Mouse (Mus musculus): ENCODE results near the gene Efnb3. TPM values are rescaled to one million over a fixed set of nuclear protein-coding genes. Genes with fewer than 3 reads are reported as not detected.

Gene Efnb3
- not detected for polyA plus RNA-seq (2014; fragmentation: Illumina TruSeq; extraction: RNeasy Lipid Tissue Mini Kit (QIAGEN cat#74804); ENCODE audit: low read depth, low replicate concordance)

GRCm38 (mm10) chr11:69559851-69560765 lies at the start of gene Efnb3:
TSS of gene Efnb3 (minus strand) at chr11:69560205.

DNA sequence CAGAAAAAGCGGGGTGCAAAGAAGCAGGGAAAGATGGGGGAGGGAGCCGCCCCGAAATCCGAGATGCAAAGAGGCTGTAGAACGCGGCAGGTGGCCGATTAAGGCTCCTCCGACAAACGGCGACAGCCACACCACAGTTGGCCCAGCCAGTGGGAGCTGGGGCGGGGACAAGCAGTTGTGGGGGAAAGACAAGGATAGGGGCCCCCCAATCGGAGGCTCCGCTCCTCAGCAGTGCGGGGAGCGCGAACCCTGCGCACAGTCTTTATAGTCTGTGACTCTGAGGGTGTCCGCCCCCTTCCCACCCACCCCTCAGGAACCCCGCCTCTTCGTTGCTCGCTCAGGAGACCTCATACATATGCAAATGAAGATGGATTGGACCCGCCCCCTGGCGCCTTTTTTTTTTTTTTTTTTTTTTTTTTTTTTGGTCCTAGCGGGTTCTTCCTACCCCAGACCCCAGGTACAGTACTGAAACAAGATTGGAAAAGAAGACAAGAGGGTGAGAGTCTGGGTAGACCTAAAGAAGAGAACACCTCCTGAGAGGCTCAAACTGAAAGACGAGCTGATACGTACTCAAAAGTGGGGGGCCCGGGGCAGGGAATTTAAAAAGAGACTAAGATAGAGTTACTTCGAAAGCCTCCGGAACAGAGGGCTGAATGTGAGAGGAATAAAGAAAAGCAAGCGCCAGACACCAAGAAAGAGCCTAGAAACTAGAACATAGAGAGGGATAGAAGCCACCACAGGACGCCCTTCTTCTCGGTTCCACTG lies 45.9 kb upstream of the Efnb3 start, which contains the start of gene Atp1b2:
TSS of gene Atp1b2 (minus strand) at position 217 of the 765 bp plus-strand sequence.

DNA sequence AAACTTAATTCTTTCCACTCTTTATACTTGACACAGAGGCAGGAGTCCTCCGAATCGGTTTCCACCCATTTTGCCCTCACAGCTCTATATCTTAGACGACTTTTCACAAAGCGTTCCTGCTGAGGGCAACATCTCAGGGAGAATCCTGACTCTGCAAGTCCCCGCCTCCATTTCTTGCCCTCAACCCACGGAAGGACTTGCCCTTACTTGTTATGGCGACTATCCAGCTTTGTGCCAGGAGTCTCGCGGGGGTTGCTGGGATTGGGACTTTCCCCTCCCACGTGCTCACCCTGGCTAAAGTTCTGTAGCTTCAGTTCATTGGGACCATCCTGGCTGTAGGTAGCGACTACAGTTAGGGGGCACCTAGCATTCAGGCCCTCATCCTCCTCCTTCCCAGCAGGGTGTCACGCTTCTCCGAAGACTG lies 20.1 kb upstream of the Efnb3 start, which contains the start of the genes Wrap53 and Trp53:
TSS of gene Wrap53 (minus strand) at position 165 of the 424 bp plus-strand sequence.
TSS of gene Trp53 (plus strand) at position 269 of the 424 bp plus-strand sequence.

GRCm38 (mm10) chr11:69549060-69549656 lies 10.8 kb downstream of the Efnb3 start, which contains the start of gene Dnah2:
TSS of gene Dnah2 (minus strand) at chr11:69549110.

Other genes starting within 250 kb of the Efnb3 start
- 1.6 TPM for gene Cntrob, start 236.4 kb downstream of the Efnb3 start, polyA plus RNA-seq (2014; fragmentation: Illumina TruSeq; extraction: RNeasy Lipid Tissue Mini Kit (QIAGEN cat#74804); ENCODE audit: low read depth, low replicate concordance)
- 43.8 TPM for gene Trappc1, start 236.2 kb downstream of the Efnb3 start, polyA plus RNA-seq (2014; fragmentation: Illumina TruSeq; extraction: RNeasy Lipid Tissue Mini Kit (QIAGEN cat#74804); ENCODE audit: low read depth, low replicate concordance)
- gene Kcnab3, start 233.9 kb downstream of the Efnb3 start, polyA plus RNA-seq (2014; fragmentation: Illumina TruSeq; extraction: RNeasy Lipid Tissue Mini Kit (QIAGEN cat#74804); ENCODE audit: low read depth, low replicate concordance): 0.40 TPM
- 4.6 TPM for gene Rnf227, start 219.7 kb downstream of the Efnb3 start, polyA plus RNA-seq (2014; fragmentation: Illumina TruSeq; extraction: RNeasy Lipid Tissue Mini Kit (QIAGEN cat#74804); ENCODE audit: low read depth, low replicate concordance)
- 20.4 TPM for gene Chd3, start 190.8 kb downstream of the Efnb3 start, polyA plus RNA-seq (2014; fragmentation: Illumina TruSeq; extraction: RNeasy Lipid Tissue Mini Kit (QIAGEN cat#74804); ENCODE audit: low read depth, low replicate concordance)
- gene Naa38, start 164.7 kb downstream of the Efnb3 start, polyA plus RNA-seq (2014; fragmentation: Illumina TruSeq; extraction: RNeasy Lipid Tissue Mini Kit (QIAGEN cat#74804); ENCODE audit: low read depth, low replicate concordance): 4.1 TPM
- gene Cyb5d1, start 164.6 kb downstream of the Efnb3 start, polyA plus RNA-seq (2014; fragmentation: Illumina TruSeq; extraction: RNeasy Lipid Tissue Mini Kit (QIAGEN cat#74804); ENCODE audit: low read depth, low replicate concordance): 41.9 TPM
- 0.65 TPM for gene Tmem88, start 162.0 kb downstream of the Efnb3 start, polyA plus RNA-seq (2014; fragmentation: Illumina TruSeq; extraction: RNeasy Lipid Tissue Mini Kit (QIAGEN cat#74804); ENCODE audit: low read depth, low replicate concordance)
- gene Kdm6b, start 146.5 kb downstream of the Efnb3 start, polyA plus RNA-seq (2014; fragmentation: Illumina TruSeq; extraction: RNeasy Lipid Tissue Mini Kit (QIAGEN cat#74804); ENCODE audit: low read depth, low replicate concordance): 2.0 TPM
- gene Dnah2, start 11.1 kb downstream of the Efnb3 start, polyA plus RNA-seq (2014; fragmentation: Illumina TruSeq; extraction: RNeasy Lipid Tissue Mini Kit (QIAGEN cat#74804); ENCODE audit: low read depth, low replicate concordance): not detected
- 2.1 TPM for gene Wrap53, start 20.1 kb upstream of the Efnb3 start, polyA plus RNA-seq (2014; fragmentation: Illumina TruSeq; extraction: RNeasy Lipid Tissue Mini Kit (QIAGEN cat#74804); ENCODE audit: low read depth, low replicate concordance)
- gene Trp53, start 20.2 kb upstream of the Efnb3 start, polyA plus RNA-seq (2014; fragmentation: Illumina TruSeq; extraction: RNeasy Lipid Tissue Mini Kit (QIAGEN cat#74804); ENCODE audit: low read depth, low replicate concordance): 2.5 TPM
- gene Atp1b2, start 45.7 kb upstream of the Efnb3 start, polyA plus RNA-seq (2014; fragmentation: Illumina TruSeq; extraction: RNeasy Lipid Tissue Mini Kit (QIAGEN cat#74804); ENCODE audit: low read depth, low replicate concordance): 15.9 TPM
- 0.32 TPM for gene Shbg, start 57.7 kb upstream of the Efnb3 start, polyA plus RNA-seq (2014; fragmentation: Illumina TruSeq; extraction: RNeasy Lipid Tissue Mini Kit (QIAGEN cat#74804); ENCODE audit: low read depth, low replicate concordance)
- 7.5 TPM for gene Sat2, start 61.8 kb upstream of the Efnb3 start, polyA plus RNA-seq (2014; fragmentation: Illumina TruSeq; extraction: RNeasy Lipid Tissue Mini Kit (QIAGEN cat#74804); ENCODE audit: low read depth, low replicate concordance)
- gene Fxr2, start 72.8 kb upstream of the Efnb3 start, polyA plus RNA-seq (2014; fragmentation: Illumina TruSeq; extraction: RNeasy Lipid Tissue Mini Kit (QIAGEN cat#74804); ENCODE audit: low read depth, low replicate concordance): 9.5 TPM
- gene Sox15, start 95.1 kb upstream of the Efnb3 start, polyA plus RNA-seq (2014; fragmentation: Illumina TruSeq; extraction: RNeasy Lipid Tissue Mini Kit (QIAGEN cat#74804); ENCODE audit: low read depth, low replicate concordance): not detected
- gene Mpdu1, start 102.4 kb upstream of the Efnb3 start, polyA plus RNA-seq (2014; fragmentation: Illumina TruSeq; extraction: RNeasy Lipid Tissue Mini Kit (QIAGEN cat#74804); ENCODE audit: low read depth, low replicate concordance): 16.5 TPM
- gene Cd68, start 105.9 kb upstream of the Efnb3 start, polyA plus RNA-seq (2014; fragmentation: Illumina TruSeq; extraction: RNeasy Lipid Tissue Mini Kit (QIAGEN cat#74804); ENCODE audit: low read depth, low replicate concordance): 1.3 TPM
- gene Eif4a1, start 112.2 kb upstream of the Efnb3 start, polyA plus RNA-seq (2014; fragmentation: Illumina TruSeq; extraction: RNeasy Lipid Tissue Mini Kit (QIAGEN cat#74804); ENCODE audit: low read depth, low replicate concordance): 371 TPM
- 58.9 TPM for gene Senp3, start 121.9 kb upstream of the Efnb3 start, polyA plus RNA-seq (2014; fragmentation: Illumina TruSeq; extraction: RNeasy Lipid Tissue Mini Kit (QIAGEN cat#74804); ENCODE audit: low read depth, low replicate concordance)
- gene Tnfsf13, start 125.6 kb upstream of the Efnb3 start, polyA plus RNA-seq (2014; fragmentation: Illumina TruSeq; extraction: RNeasy Lipid Tissue Mini Kit (QIAGEN cat#74804); ENCODE audit: low read depth, low replicate concordance): 5.9 TPM
- 2.4 TPM for gene Tnfsf12, start 135.6 kb upstream of the Efnb3 start, polyA plus RNA-seq (2014; fragmentation: Illumina TruSeq; extraction: RNeasy Lipid Tissue Mini Kit (QIAGEN cat#74804); ENCODE audit: low read depth, low replicate concordance)
- 1.1 TPM for gene Tnfsfm13, start 135.9 kb upstream of the Efnb3 start, polyA plus RNA-seq (2014; fragmentation: Illumina TruSeq; extraction: RNeasy Lipid Tissue Mini Kit (QIAGEN cat#74804); ENCODE audit: low read depth, low replicate concordance)
- 20.8 TPM for gene Polr2a, start 198.4 kb upstream of the Efnb3 start, polyA plus RNA-seq (2014; fragmentation: Illumina TruSeq; extraction: RNeasy Lipid Tissue Mini Kit (QIAGEN cat#74804); ENCODE audit: low read depth, low replicate concordance)
- not detected for gene Slc35g3, start 201.8 kb upstream of the Efnb3 start, polyA plus RNA-seq (2014; fragmentation: Illumina TruSeq; extraction: RNeasy Lipid Tissue Mini Kit (QIAGEN cat#74804); ENCODE audit: low read depth, low replicate concordance)
- gene Zbtb4, start 205.7 kb upstream of the Efnb3 start, polyA plus RNA-seq (2014; fragmentation: Illumina TruSeq; extraction: RNeasy Lipid Tissue Mini Kit (QIAGEN cat#74804); ENCODE audit: low read depth, low replicate concordance): 16.5 TPM
- 3.2 TPM for gene Chrnb1, start 235.7 kb upstream of the Efnb3 start, polyA plus RNA-seq (2014; fragmentation: Illumina TruSeq; extraction: RNeasy Lipid Tissue Mini Kit (QIAGEN cat#74804); ENCODE audit: low read depth, low replicate concordance)
- 3.0 TPM for gene Fgf11, start 241.7 kb upstream of the Efnb3 start, polyA plus RNA-seq (2014; fragmentation: Illumina TruSeq; extraction: RNeasy Lipid Tissue Mini Kit (QIAGEN cat#74804); ENCODE audit: low read depth, low replicate concordance)
- 6.4 TPM for gene Tmem102, start 245.4 kb upstream of the Efnb3 start, polyA plus RNA-seq (2014; fragmentation: Illumina TruSeq; extraction: RNeasy Lipid Tissue Mini Kit (QIAGEN cat#74804); ENCODE audit: low read depth, low replicate concordance)

All from kidney, adult 10 weeks (tissue).